Mouse (Mus musculus): ENCODE results near the gene Xkr7. TPM values are rescaled to one million over a fixed set of nuclear protein-coding genes. Genes with fewer than 3 reads are reported as not detected.

Gene Xkr7
- 0.95 and 1.2 TPM in 2 replicates for polyA plus RNA-seq (2016; fragmentation: Nextera tagmentation; extraction: Ambion mirVana)

- peak; percentile 84 for ATAC-seq (ENCODE audit: low FRiP score)
- Histone ChIP-seq H3K36me3 (replicated peaks) (no peaks in the 10 kb centered on the region), H3K27ac (peak within 1 kb of the TSS; percentile 53), H3K4me2 (peak within 1 kb of the TSS; percentile 81), H3K9me3 (no peaks in the 10 kb centered on the region), H3K4me1 (peaks cover 31% of the 10 kb centered on the region), H3K9ac (peak within 1 kb of the TSS; percentile 64), H3K27me3 (peaks cover 69% of the 10 kb centered on the region), H3K4me3 (replicated peaks) (peak within 1 kb of the TSS; percentile 61)
- WGBS, result under 1% methylated on average over 29 of the region's 54 CpGs
Measured at GRCm38 (mm10) chr2:153031126-153032082, at the start of gene Xkr7. TSS of gene Xkr7 (plus strand) at chr2:153031852.

GRCm38 (mm10) chr2:152985582-152985981 lies 46.1 kb upstream of the Xkr7 start:
- Histone ChIP-seq H3K9me3 (no peaks in the 10 kb centered on the region), H3K9ac (no peak overlapping the region), H3K4me2 (no peak overlapping the region), H3K4me1 (peaks cover 7% of the 10 kb centered on the region), H3K27ac (no peak overlapping the region), H3K36me3 (replicated peaks) (no peaks in the 10 kb centered on the region), H3K4me3 (replicated peaks) (no peak overlapping the region), H3K27me3 (no peaks in the 10 kb centered on the region; the same call in 1 of the 2 replicates)
- ATAC-seq (ENCODE audit: low FRiP score), result peak; percentile 57; the same call in 1 of the 2 replicates
- 27% methylated on average over 1 of the region's 1 CpGs for WGBS

- no peaks in the 10 kb centered on the region for H3K9me3 ChIP-seq
- no peaks in the 10 kb centered on the region for H3K27me3 ChIP-seq
- no peak overlapping the region for H3K4me3 ChIP-seq (replicated peaks)
- WGBS, result 91% methylated on average over 9 of the region's 9 CpGs
- H3K27ac ChIP-seq, result no peak overlapping the region
- no peak overlapping the region for H3K4me2 ChIP-seq
- no peak for ATAC-seq (ENCODE audit: low FRiP score)
- H3K4me1 ChIP-seq, result no peaks in the 10 kb centered on the region
- H3K36me3 ChIP-seq (replicated peaks), result no peaks in the 10 kb centered on the region
- H3K9ac ChIP-seq, result no peak overlapping the region
Measured at GRCm38 (mm10) chr2:152991529-152991928, 40.1 kb upstream of the Xkr7 start.

GRCm38 (mm10) chr2:152997046-152997445 lies 34.6 kb upstream of the Xkr7 start:
- H3K36me3 ChIP-seq (replicated peaks), result no peaks in the 10 kb centered on the region
- ATAC-seq (ENCODE audit: low FRiP score), result no peak
- no peak overlapping the region for H3K4me2 ChIP-seq
- H3K27ac ChIP-seq, result no peak overlapping the region
- H3K27me3 ChIP-seq, result 0 out of 2 replicates have a peak, but pooled peaks cover 3% of the 10 kb centered on the region
- no peaks in the 10 kb centered on the region for H3K9me3 ChIP-seq
- H3K4me3 ChIP-seq (replicated peaks), result no peak overlapping the region
- H3K4me1 ChIP-seq, result no peaks in the 10 kb centered on the region
- H3K9ac ChIP-seq, result no peak overlapping the region
- 63% methylated on average over 4 of the region's 4 CpGs for WGBS

- H3K4me2 ChIP-seq, result no peak overlapping the region
- 0 out of 2 replicates have a peak, but pooled peaks cover 3% of the 10 kb centered on the region for H3K27me3 ChIP-seq
- WGBS, result 88% methylated on average over 15 of the region's 15 CpGs
- H3K9ac ChIP-seq, result no peak overlapping the region
- no peak overlapping the region for H3K27ac ChIP-seq
- no peaks in the 10 kb centered on the region for H3K9me3 ChIP-seq
- no peak for ATAC-seq (ENCODE audit: low FRiP score)
- H3K4me1 ChIP-seq, result peaks cover 11% of the 10 kb centered on the region
- H3K4me3 ChIP-seq (replicated peaks), result no peak overlapping the region
- peaks cover 13% of the 10 kb centered on the region for H3K36me3 ChIP-seq (replicated peaks)
Measured at GRCm38 (mm10) chr2:153002492-153003248, 29.0 kb upstream of the Xkr7 start.

GRCm38 (mm10) chr2:153003681-153004338 lies 27.8 kb upstream of the Xkr7 start:
- ATAC-seq (ENCODE audit: low FRiP score), result 0 out of 2 replicates have a peak, but pooled peaks have one; percentile 49
- WGBS, result 33% methylated on average over 13 of the region's 13 CpGs
- Histone ChIP-seq H3K9me3 (no peaks in the 10 kb centered on the region), H3K27me3 (0 out of 2 replicates have a peak, but pooled peaks cover 3% of the 10 kb centered on the region), H3K4me2 (peak overlapping the region; percentile 17), H3K4me1 (peaks cover 11% of the 10 kb centered on the region), H3K4me3 (replicated peaks) (no peak overlapping the region), H3K36me3 (replicated peaks) (peaks cover 23% of the 10 kb centered on the region), H3K9ac (no peak overlapping the region), H3K27ac (peak overlapping the region; percentile 75)

GRCm38 (mm10) chr2:153005981-153006380 lies 25.7 kb upstream of the Xkr7 start:
- no peak overlapping the region for H3K27ac ChIP-seq
- H3K4me3 ChIP-seq (replicated peaks), result no peak overlapping the region
- H3K4me1 ChIP-seq, result peaks cover 11% of the 10 kb centered on the region
- no peaks in the 10 kb centered on the region for H3K27me3 ChIP-seq
- H3K36me3 ChIP-seq (replicated peaks), result peaks cover 45% of the 10 kb centered on the region
- H3K9ac ChIP-seq, result no peak overlapping the region
- WGBS, result 93% methylated on average over 3 of the region's 3 CpGs
- no peak overlapping the region for H3K4me2 ChIP-seq
- H3K9me3 ChIP-seq, result no peaks in the 10 kb centered on the region
- ATAC-seq (ENCODE audit: low FRiP score), result no peak

GRCm38 (mm10) chr2:153009192-153009973 lies 22.3 kb upstream of the Xkr7 start:
- ATAC-seq (ENCODE audit: low FRiP score), result no peak
- no peak overlapping the region for H3K27ac ChIP-seq
- WGBS, result 92% methylated on average over 12 of the region's 12 CpGs

GRCm38 (mm10) chr2:153013724-153014515 lies 17.7 kb upstream of the Xkr7 start:
- Histone ChIP-seq H3K4me3 (replicated peaks) (peak overlapping the region; percentile 86), H3K9me3 (no peaks in the 10 kb centered on the region), H3K4me2 (peak overlapping the region; percentile 98), H3K27ac (no peak overlapping the region), H3K27me3 (peaks cover 12% of the 10 kb centered on the region), H3K36me3 (replicated peaks) (peaks cover 34% of the 10 kb centered on the region), H3K9ac (peak overlapping the region; percentile 90), H3K4me1 (peaks cover 10% of the 10 kb centered on the region)
- WGBS, result 92% methylated on average over 11 of the region's 11 CpGs
- no peak for ATAC-seq (ENCODE audit: low FRiP score)

More at GRCm38 (mm10) chr2:153009192-153009973, 22.3 kb upstream of the Xkr7 start:
- Histone ChIP-seq H3K9ac (no peak overlapping the region), H3K9me3 (no peaks in the 10 kb centered on the region), H3K27me3 (no peaks in the 10 kb centered on the region), H3K4me3 (replicated peaks) (no peak overlapping the region), H3K4me1 (peaks cover 8% of the 10 kb centered on the region), H3K4me2 (no peak overlapping the region), H3K36me3 (replicated peaks) (peaks cover 59% of the 10 kb centered on the region)

GRCm38 (mm10) chr2:153014758-153015593 lies 16.7 kb upstream of the Xkr7 start, which contains the start of gene Pdrg1:
TSS of gene Pdrg1 (minus strand) at chr2:153015427.
- peak; percentile 96 for ATAC-seq (ENCODE audit: low FRiP score)
- 2% methylated on average over 54 of the region's 54 CpGs for WGBS
- peaks cover 24% of the 10 kb centered on the region for H3K36me3 ChIP-seq (replicated peaks)
- no peak within 1 kb of the TSS for H3K27ac ChIP-seq
- peak within 1 kb of the TSS; percentile 86 for H3K4me3 ChIP-seq (replicated peaks)
- H3K9ac ChIP-seq, result peak within 1 kb of the TSS; percentile 90
- H3K27me3 ChIP-seq, result peaks cover 12% of the 10 kb centered on the region
- no peaks in the 10 kb centered on the region for H3K9me3 ChIP-seq
- H3K4me2 ChIP-seq, result peak within 1 kb of the TSS; percentile 98
- peaks cover 10% of the 10 kb centered on the region for H3K4me1 ChIP-seq
